Mouse (Mus musculus): ENCODE data around the gene Pes1.
"Not testable (repeated sequence)": the region's sequence is repeated elsewhere in the genome, so short reads cannot be mapped to it uniquely, and the experiment has no call there.

Gene Pes1

GRCm38 (mm10) chr11:3963610-3964415, at the start of gene Pes1:
Pes1 (plus strand) TSS chr11:3963975.
- peak; percentile 91 for DNase-seq (ENCODE audit: low read depth, low spot score)

- peak; percentile 96 for DNase-seq (ENCODE audit: low read depth, low spot score)
Observed at GRCm38 (mm10) chr11:3914109-3914840, 49.5 kb upstream of the Pes1 start, which contains the start of gene Slc35e4. Slc35e4 (minus strand) TSS chr11:3914664.

DNA sequence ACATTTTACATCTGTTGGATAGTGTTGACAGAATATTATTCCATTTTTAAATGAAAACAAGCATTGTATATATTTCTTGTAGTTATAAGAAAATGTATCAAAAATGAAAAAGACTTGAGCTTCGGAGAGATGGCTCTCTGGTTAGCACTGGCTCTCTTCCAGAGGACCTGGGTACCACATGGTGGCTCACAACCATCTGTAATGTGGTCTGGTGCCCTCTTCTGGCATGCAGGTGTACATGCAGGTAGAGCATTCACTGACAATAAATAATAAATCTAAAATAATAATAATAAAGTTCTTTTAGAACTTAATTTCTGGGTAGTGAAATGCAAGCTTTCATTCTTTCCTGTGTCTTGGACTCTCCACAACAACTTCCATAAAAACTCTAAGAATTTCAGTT, 45.0 kb upstream of the Pes1 start:
- DNase-seq (ENCODE audit: low read depth, low spot score) = peak; percentile 65

DNA sequence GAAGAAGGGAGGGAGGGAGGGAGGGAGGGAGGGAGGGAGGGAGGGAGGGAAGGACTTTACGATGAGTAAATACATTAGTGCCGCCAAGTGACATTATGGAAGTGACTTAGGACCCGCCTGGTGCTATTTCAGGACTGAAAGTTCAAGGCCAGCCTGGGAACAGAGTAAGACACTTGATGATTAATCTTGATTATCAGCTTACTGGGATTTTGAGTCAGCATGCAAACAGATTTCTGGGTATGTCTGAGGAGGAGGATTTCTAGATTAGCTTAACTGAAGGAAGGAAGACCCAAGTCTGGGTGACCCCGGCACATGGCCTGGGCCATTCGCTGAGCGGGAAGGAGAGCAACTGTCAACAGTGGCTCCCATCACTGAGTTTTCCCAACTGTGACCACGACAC, 43.3 kb upstream of the Pes1 start:
- no peak for DNase-seq (ENCODE audit: low read depth, low spot score)

- DNase-seq (ENCODE audit: low read depth, low spot score) = peak; percentile 77
Observed at GRCm38 (mm10) chr11:3921281-3921850, 42.4 kb upstream of the Pes1 start.

GRCm38 (mm10) chr11:3922115-3922514, 41.7 kb upstream of the Pes1 start:
- no peak for DNase-seq (ENCODE audit: low read depth, low spot score)

GRCm38 (mm10) chr11:3922731-3923130, 41.0 kb upstream of the Pes1 start:
- no peak for DNase-seq (ENCODE audit: low read depth, low spot score)

DNA sequence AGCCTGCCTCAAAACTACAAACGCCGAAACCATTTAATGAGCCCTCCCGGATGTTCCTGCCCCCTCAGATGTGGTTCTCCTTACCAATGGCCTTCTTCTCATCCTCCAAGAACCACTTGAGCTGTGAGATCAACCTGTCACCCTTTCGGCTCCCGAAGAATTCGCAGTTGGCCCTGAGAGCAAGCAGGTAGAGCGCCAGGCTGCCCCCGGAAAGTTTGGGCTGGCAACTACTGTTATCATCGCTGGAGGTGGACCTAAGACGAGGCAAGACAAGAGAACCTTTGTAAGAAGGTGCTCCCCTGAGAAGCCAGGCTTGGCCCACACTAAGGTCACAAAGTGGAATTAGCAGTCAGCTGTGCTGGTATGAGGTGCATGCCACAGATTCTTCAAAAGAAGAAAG, 37.9 kb upstream of the Pes1 start:
- no peak for DNase-seq (ENCODE audit: low read depth, low spot score)

DNA sequence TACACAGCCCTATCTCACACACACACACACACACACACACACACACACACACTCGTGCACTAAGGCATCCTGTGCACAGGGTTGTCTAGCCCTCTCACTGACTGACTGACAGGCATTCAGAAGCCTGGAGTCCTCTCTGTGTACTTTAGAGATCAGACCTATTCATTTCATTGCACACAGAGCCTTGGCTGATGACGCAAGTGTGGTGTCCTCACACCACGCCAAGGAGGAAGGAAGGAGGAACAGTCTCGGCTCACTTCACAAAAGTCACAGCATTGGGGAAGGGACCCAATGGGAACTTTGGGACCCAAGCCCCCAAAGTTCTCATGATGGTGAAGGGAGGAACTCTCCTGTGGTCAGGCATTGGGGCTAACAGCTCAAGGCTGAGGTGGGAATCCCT, 33.8 kb upstream of the Pes1 start:
- no peak for DNase-seq (ENCODE audit: low read depth, low spot score)

GRCm38 (mm10) chr11:3930931-3931330, 32.8 kb upstream of the Pes1 start:
- DNase-seq (ENCODE audit: low read depth, low spot score) = no peak

GRCm38 (mm10) chr11:3931511-3932211, 32.1 kb upstream of the Pes1 start, which contains the start of gene Tcn2:
Tcn2 (minus strand) TSS chr11:3932159.
- DNase-seq (ENCODE audit: low read depth, low spot score) = peak; percentile 43

DNA sequence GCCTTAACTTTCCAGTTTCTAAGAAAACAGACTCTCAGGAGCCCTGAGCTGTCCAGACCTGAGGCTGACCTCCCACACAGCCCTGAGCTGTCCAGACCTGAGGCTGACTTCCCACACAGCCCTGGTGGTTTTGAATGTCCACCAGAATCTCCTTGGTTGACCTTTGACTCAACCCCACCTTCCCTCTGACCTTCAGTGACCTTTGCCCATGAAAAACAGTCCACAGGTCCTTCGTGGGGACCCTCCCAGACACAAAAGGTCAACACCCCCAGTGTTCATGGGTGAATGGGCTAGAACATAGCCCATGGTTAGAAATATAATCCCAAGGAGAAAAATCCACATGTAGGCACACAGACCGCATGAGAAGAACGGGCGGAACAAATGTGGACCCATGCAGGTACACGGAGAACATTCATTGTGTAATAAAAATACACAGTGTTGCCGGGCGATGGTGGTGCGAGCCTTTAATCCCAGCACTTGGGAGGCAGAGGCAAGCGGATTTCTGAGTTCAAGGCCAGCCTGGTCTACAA, 30.0 kb upstream of the Pes1 start:
- DNase-seq (ENCODE audit: low read depth, low spot score) = no peak

- no peak for DNase-seq (ENCODE audit: low read depth, low spot score)
Observed at GRCm38 (mm10) chr11:3935135-3935534, 28.6 kb upstream of the Pes1 start.

- no peak for DNase-seq (ENCODE audit: low read depth, low spot score)
Observed at GRCm38 (mm10) chr11:3936318-3936717, 27.5 kb upstream of the Pes1 start.

DNA sequence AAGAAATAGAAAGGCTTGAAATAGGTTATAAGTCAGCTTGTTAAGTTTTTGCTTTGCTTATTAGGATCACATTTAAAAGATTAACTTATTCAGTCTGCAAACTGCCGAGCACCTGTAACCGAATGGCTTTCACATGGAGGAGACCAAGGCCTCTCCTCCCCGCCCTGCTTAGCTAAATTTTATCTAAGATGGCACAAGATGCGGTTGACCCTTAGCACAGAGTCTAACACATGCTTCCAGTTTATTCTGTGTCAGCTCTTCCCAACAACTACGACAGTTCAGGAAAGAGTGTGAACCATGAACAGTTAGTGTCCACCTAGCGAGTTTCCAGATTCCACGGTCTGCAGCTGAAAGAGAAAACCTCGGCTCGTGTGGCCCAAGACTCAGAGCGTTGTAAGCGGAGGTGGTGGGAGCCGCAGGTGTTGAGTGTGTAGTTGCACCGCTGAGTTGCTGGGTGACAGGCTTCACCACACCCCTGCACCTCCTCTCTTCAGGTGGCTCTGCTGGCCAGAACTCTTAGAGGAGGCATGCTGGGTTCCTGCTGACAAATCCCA, 26.4 kb upstream of the Pes1 start:
- DNase-seq (ENCODE audit: low read depth, low spot score) = no peak

GRCm38 (mm10) chr11:3941371-3941770, 22.4 kb upstream of the Pes1 start:
- DNase-seq (ENCODE audit: low read depth, low spot score) = no peak

GRCm38 (mm10) chr11:3946386-3946785, 17.4 kb upstream of the Pes1 start:
- DNase-seq (ENCODE audit: low read depth, low spot score) = no peak

DNA sequence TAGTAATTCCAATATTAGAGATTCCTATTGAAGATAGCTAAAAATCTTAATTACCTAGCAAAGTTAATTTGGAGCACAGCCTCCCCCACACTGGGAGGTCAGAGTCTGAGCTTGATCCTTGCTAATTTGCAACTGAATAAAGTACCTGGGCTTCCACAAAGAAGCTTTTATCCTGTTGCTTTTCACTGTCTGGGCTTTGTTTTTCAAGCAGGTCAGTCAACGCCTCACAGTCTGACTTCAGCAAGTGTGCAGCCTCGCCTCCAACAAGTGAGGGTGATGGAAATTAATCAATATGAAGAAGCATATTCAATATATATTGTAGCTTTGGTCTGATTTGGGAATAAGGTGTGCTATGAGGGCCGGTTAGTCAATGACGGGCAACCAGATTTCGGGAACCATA, 8.9 kb upstream of the Pes1 start:
- DNase-seq (ENCODE audit: low read depth, low spot score) = not testable (repeated sequence)

DNA sequence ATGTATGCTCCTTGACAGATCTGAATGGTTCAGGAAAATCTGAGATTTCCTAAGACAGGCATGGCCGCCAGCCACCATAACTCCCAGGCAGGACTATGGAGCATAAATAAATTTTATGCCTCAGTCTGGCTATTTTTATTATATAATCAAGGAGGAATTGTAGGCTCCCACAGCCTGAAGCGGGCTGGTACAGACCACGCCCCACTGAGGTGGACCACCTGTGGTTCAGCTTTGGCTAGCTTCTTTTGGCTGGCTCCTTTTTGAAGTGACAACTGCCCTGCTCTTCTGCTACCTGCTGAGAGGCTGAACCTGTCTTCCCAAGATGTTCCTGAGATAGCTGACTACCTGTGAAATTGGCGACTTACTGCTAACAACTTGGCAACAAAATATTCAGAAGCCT, 8.4 kb upstream of the Pes1 start:
- DNase-seq (ENCODE audit: low read depth, low spot score) = not testable (repeated sequence)

GRCm38 (mm10) chr11:3960901-3961300, 2.9 kb upstream of the Pes1 start:
- DNase-seq (ENCODE audit: low read depth, low spot score) = no peak

- no peak for DNase-seq (ENCODE audit: low read depth, low spot score)
Observed at GRCm38 (mm10) chr11:3961761-3962160, 2.0 kb upstream of the Pes1 start.

Measured in 3T3-L1 (cell line).